Mouse (Mus musculus) cortical plate, adult 2 months (tissue): ENCODE data around the gene Itga9. TPM values are rescaled to one million over a fixed set of nuclear protein-coding genes. Genes with fewer than 3 reads are reported as not detected.

Experiments
- H3K27ac ChIP-seq: fragments of 200-500 bp; 2 replicates; pipeline ENCODE4 v1.5.1; 2012; ENCODE audit warnings: low read length, control low read depth, inconsistent platforms; ENCODE audit not compliant: insufficient read depth
- H3K4me1 ChIP-seq: fragments of 200-500 bp; 2 replicates; pipeline ENCODE4 v1.6.1; 2011; ENCODE audit warnings: low read length; ENCODE audit not compliant: control insufficient read depth, insufficient read depth
- H3K4me3 ChIP-seq: fragments of 200-500 bp; 2 replicates; pipeline ENCODE4 v1.5.1; 2011; ENCODE audit warnings: mild to moderate bottlenecking, low read length, control low read depth; ENCODE audit not compliant: insufficient read depth
- CTCF ChIP-seq: fragments of 200-500 bp; IDR thresholded peaks from 2 replicates; pipeline ENCODE4 v1.5.1; 2011; ENCODE audit warnings: mild to moderate bottlenecking, control low read depth, low read length; ENCODE audit not compliant: insufficient read depth; ENCODE audit errors: extremely low read depth
- POLR2A ChIP-seq: fragments of 200-500 bp; IDR thresholded peaks from 2 replicates; pipeline ENCODE4 v1.6.1; 2011; ENCODE audit warnings: mild to moderate bottlenecking, low read length, control low read depth; ENCODE audit not compliant: insufficient read depth; ENCODE audit errors: extremely low read depth
- polyA plus RNA-seq: library from polyadenylated mRNA; depleted of rRNA; stranded (reverse); fragments of >200 nt; gene quantifications from 2 replicates; pipeline ENCODE4 v1.2.3, GENCODE M21; 2012

Itga9 gene
- polyA plus RNA-seq, 1 experiment = 2.5 TPM

DNA sequence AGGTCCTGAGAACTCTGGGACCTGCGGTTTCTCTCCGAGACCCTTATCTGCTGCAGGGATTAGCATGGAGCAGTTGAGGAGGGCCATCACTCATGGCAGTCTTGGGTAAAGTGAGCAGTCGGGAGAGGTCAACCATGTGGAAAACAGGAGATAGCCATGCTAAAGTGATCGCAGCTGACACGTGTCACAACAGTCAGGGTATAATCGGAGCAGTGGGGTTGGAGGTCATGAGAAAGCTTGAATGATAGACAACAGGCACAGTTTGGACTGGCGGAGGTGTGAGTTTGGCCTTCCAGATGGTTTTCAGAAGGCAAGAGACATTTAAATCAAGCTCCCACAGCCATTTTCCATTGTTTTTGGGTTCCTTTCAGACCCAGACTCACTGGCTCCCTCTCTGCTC lies 53.8 kb downstream of the Itga9 start:
- H3K27ac ChIP-seq = no peak overlapping the region
- H3K4me3 ChIP-seq = no peak overlapping the region
- no peaks in the 10 kb centered on the region for H3K4me1 ChIP-seq
- TF ChIP-seq CTCF = no peak
- TF ChIP-seq POLR2A = no peak

DNA sequence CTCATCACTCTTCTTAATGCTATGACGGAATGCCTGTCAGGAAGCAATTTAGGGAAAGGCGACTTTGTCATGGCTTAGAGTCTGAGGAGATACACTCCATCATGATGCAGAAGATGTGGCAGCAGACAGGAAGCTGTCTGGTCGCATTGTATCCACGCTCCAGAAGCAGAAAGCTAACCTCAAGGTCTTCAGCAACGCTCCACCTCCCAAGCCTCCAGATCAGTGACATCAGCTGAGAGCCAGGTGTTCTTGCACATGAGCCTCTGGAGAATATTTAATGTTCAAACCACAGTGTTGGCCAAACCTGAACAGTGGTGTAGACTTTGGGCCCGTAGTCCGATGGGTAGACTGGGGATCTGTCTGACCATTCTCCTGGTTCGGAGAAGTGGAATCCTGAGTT lies 55.5 kb downstream of the Itga9 start:
- H3K4me3 ChIP-seq = no peak overlapping the region
- H3K27ac ChIP-seq = no peak overlapping the region
- H3K4me1 ChIP-seq = no peaks in the 10 kb centered on the region
- TF ChIP-seq POLR2A (no peak), CTCF (no peak)

DNA sequence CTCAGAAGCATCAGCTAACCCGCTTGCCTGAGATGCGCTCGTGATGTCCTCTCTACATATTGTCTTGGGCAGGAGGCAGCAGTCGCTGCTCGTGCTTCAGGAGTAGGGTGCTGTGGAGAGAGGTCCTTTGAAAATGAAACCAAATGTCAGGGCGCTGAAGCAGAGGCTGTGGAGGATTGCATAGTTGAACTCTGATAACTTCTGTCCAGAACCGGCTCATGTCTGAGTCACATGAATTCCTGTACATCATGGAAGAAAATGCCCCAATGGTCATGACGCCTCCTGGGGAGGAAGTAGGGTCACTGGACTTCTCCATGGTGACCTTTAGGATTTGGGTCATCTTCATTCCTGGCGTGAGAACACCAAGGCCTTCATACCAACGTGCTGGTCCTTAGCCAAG lies 56.0 kb downstream of the Itga9 start:
- no peak for TF ChIP-seq POLR2A
- TF ChIP-seq CTCF = no peak
- H3K4me3 ChIP-seq = no peak overlapping the region
- no peaks in the 10 kb centered on the region for H3K4me1 ChIP-seq
- H3K27ac ChIP-seq = no peak overlapping the region

DNA sequence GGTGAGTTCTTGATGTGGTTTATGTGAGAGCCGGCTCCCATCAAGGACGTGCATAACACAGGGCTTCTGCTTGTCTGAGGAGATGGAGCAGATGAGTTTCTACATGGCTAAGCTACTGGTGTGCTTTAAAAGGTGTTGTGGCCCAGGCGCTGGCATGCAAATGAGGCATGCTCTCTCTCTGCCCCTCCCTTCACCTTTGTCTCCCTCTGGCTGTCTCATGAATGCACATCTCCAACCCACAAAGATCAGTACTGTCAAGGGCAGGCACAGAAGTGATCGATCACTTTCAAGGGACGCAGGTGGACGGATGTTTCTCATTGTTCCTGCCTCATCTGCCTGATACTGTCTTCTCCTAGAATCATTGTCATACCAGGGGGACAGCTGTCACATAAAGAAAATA lies 57.4 kb downstream of the Itga9 start:
- Histone ChIP-seq H3K4me1 (no peaks in the 10 kb centered on the region), H3K4me3 (no peak overlapping the region), H3K27ac (no peak overlapping the region)
- TF ChIP-seq POLR2A = no peak
- no peak for TF ChIP-seq CTCF

DNA sequence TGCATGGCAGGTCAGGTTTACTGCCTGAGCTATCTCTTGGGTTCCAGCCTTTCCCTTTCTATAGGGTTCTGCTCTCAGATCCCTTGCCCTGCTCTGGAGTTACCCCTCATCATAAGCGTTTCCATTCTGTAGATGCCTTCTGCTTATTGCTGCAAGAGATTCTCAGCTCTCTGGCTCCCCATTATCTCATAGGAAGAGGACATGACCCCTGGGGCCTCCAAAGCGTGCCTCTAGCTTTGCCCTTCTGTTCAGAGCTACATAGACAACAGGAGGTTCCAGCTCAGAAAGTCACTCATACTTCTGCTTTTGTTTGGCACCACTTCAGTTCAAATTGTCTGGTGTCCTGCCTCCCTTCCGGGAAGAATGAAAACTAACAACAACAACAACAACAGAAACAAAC lies 59.6 kb downstream of the Itga9 start:
- Histone ChIP-seq H3K4me3 (no peak overlapping the region), H3K27ac (no peak overlapping the region), H3K4me1 (no peaks in the 10 kb centered on the region)
- TF ChIP-seq CTCF = no peak

DNA sequence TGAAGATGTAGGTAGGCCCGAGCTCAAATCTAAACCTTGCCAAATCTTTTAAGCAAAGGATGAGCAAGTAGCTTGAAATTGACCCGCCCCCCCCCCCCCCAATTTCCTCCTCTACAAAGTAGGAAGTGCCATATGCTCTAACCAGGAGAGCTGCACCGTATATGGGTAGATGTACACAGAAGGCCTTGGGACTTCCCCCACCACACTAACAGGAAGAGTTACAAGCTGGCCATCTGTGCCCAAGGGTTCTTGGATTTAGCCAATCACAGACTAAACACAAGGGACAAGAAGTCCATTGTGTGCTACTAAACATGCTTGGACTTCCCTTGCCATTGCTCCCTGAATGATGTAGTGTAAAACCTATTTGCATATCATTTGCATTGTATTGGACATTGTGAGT lies 63.2 kb downstream of the Itga9 start:
- Histone ChIP-seq H3K4me1 (no peaks in the 10 kb centered on the region), H3K27ac (no peak overlapping the region), H3K4me3 (no peak overlapping the region)
- no peak for TF ChIP-seq POLR2A

DNA sequence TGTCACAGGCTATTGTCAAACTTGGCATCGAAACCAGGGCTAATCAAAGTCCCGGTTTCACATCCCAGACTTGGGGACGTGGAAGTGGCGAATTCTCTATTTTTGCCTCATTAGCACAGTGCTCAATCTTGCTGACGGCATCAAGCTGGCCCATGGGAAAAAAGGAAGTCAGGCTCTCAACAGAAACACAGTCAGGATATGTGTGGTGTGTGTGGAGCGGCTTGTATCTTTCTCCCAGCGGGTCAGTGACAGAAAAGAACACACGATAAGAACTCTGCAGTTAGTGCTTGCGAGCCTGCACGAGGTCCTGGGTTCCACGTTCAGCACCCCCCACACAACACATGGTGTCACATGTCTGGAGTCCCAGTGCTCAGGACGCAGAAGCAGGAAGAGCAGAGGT lies 67.8 kb downstream of the Itga9 start:
- H3K4me1 ChIP-seq = no peaks in the 10 kb centered on the region

DNA sequence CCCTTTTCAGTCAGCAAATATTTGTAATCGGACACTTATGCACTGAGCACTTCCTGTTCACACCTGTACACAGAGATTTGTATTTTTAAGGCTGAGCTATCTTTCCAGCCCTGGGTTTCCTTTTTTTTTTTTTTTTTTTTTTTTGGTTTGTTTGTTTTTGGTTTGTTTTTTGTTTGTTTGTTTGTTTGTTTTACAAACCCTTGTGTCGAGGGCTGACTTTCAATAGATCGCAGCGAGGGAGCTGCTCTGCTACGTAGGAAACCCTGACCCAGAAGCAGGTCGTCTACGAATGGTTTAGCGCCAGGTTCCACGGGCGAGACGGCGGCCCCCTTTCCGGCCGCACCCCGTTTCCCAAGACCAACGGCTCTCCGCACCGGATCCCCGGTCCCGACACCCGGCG lies 68.3 kb downstream of the Itga9 start:
- no peaks in the 10 kb centered on the region for H3K4me1 ChIP-seq
- TF ChIP-seq POLR2A (no peak), CTCF (no peak)
- H3K4me3 ChIP-seq = no peak overlapping the region
- H3K27ac ChIP-seq = no peak overlapping the region

More for the DNA sequence above, 67.8 kb downstream of the Itga9 start:
- H3K4me3 ChIP-seq = no peak overlapping the region
- H3K27ac ChIP-seq = no peak overlapping the region
- TF ChIP-seq CTCF = no peak
- no peak for TF ChIP-seq POLR2A

DNA sequence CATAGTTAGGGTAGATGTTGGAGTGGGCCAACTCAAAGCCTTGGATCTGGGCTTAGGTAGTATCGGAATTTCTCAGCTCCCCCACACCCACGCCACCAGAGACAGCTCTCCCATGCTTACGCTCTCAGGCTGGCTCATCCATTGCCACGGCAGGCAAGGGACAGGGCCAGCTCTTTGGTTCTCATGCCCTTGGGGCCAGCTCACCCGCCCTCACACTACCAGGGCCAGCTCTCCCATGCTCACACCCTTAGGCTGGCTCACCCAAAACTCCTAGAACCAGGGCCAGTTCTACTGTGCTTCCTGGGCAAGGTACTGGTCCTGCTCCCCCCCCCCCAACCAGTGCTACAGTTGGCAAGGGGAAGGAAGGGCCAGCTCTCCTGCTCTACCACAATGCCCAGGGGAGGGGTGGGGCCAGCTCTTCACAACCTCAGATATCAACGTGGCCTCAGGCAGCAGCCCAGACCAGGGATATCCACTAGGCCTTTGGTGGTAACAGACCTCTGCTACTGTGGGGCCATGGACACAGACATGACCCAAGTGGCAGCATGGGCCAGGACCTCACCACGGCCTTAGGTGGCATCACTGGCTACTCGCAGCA lies 69.2 kb downstream of the Itga9 start:
- Histone ChIP-seq H3K4me1 (no peaks in the 10 kb centered on the region), H3K27ac (no peak overlapping the region), H3K4me3 (no peak overlapping the region)
- TF ChIP-seq CTCF (no peak), POLR2A (no peak)

DNA sequence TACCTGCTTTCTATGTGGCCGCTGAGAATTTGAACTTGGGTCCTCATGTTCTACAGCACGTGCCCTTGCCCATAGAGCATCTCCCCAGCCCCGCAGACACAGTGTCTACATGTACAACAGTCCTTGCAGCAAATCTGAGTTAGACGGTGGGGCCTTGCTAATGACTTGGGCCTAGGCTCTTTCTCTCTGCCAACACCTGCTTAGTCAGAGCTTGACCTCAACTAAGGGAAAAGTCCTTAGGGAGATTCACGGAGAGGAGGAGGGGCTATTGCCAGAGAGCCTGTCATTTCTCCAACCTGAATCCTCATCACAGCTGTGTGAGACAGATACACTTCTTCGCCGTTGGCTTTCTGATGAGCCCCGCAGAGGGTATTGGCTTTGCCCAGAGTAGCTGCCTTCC lies 70.2 kb downstream of the Itga9 start:
- Histone ChIP-seq H3K4me1 (no peaks in the 10 kb centered on the region), H3K4me3 (no peak overlapping the region), H3K27ac (no peak overlapping the region)
- TF ChIP-seq CTCF (no peak), POLR2A (no peak)

DNA sequence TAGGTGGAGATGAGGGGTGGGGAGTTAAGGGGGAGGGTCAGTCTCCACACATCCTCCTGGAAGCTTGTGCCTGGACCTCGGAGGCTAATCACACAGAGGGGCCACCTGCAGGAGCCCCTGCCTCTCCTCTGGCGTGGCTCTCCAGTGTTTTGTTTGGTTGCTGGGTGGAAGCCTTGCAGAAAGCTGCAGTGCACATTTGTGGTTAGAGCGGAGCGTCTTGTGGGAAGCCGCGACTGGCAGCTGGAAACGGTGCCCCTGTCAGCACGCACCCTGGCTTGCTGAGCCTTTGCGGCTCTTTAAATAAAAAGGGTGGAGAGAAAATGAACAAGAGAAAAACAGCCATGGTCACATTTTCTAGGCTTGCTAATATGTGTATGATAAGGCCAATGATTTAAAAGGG lies 70.9 kb downstream of the Itga9 start:
- Histone ChIP-seq H3K4me3 (no peak overlapping the region), H3K27ac (no peak overlapping the region), H3K4me1 (no peaks in the 10 kb centered on the region)
- TF ChIP-seq CTCF = no peak
- TF ChIP-seq POLR2A = no peak
